In genomic region chr9:45261466-45261865, GRCm38 (mm10) we compare ENCODE assay signal across 10 mouse cellular contexts. TPM values are rescaled to one million over a fixed set of nuclear protein-coding genes. Genes with fewer than 3 reads are reported as not detected.
DNase-seq lines count a peak whose midpoint lies in the region; ATAC-seq lines count a peak whose summit lies in the region.
"Had no signal": no experiment of that assay in that cellular context is flagged by ENCODE, and none has a peak within 500 bp of the region (broad histone marks: within the 10 kb centered on the region; RNA-seq: fewer than 3 reads in every experiment).

No protein-coding gene starts in this region.

- ATAC-seq in intestine, embryonic 16.5 days = no peak

- intact Hi-C loops in left cerebral cortex, postnatal 4 days (cut with DNase I) = no loop called here
- intact Hi-C loops in left cerebral cortex, postnatal 36 days (cut with DNase I) = no loop called here

- 57% methylated on average over 4 of the region's 4 CpGs for WGBS in intestine, embryonic 16.5 days

- no peaks in the 10 kb centered on the region for H3K36me3 ChIP-seq in intestine, embryonic 16.5 days (ENCODE audit: control insufficient read depth, insufficient read depth, low read length)
- H3K36me3 ChIP-seq: limb, embryonic 15.5 days had no signal

- H3K9me3 ChIP-seq in intestine, embryonic 16.5 days (ENCODE audit: control insufficient read depth, low read length) = no peaks in the 10 kb centered on the region
- H3K9me3 ChIP-seq: limb, embryonic 15.5 days; megakaryocyte, embryonic 14.5 days had no signal

- peak; percentile 77 for DNase-seq in left cerebral cortex, postnatal 4 days
- DNase-seq in left cerebral cortex, postnatal 36 days (ENCODE audit: low spot score in 2 of 2) = no peak
- peak; percentile 81 for DNase-seq in adrenal gland, postnatal 10 days
- DNase-seq in cerebellum, adult 8-10 months = peak; percentile 86
- peak; percentile 80 to 88 for DNase-seq in kidney, postnatal 25 days
- DNase-seq in frontal cortex, postnatal 36 days (ENCODE audit: low spot score in 2 of 2) = no peak

- no peak overlapping the region for H3K27ac ChIP-seq in intestine, embryonic 16.5 days (ENCODE audit: low read length)
- H3K27ac ChIP-seq: heart, adult 2 months; limb, embryonic 15.5 days had no signal

- H3K27me3 ChIP-seq in intestine, embryonic 16.5 days (replicated peaks; ENCODE audit: control insufficient read depth, insufficient read depth, low read length) = no peaks in the 10 kb centered on the region
- H3K27me3 ChIP-seq: megakaryocyte, embryonic 14.5 days had no signal

- H3K4me2 ChIP-seq in intestine, embryonic 16.5 days (ENCODE audit: low read depth, low read length) = no peak overlapping the region
- H3K4me2 ChIP-seq: limb, embryonic 15.5 days had no signal

- H3K9ac ChIP-seq in intestine, embryonic 16.5 days (ENCODE audit: low read depth, low read length) = no peak overlapping the region
- H3K9ac ChIP-seq: limb, embryonic 15.5 days had no signal

- H3K4me1 ChIP-seq in intestine, embryonic 16.5 days (ENCODE audit: control insufficient read depth, insufficient read depth, low read length) = no peaks in the 10 kb centered on the region
- H3K4me1 ChIP-seq: limb, embryonic 15.5 days had no signal

- no peak overlapping the region for H3K4me3 ChIP-seq in intestine, embryonic 16.5 days (ENCODE audit: low read length)
- H3K4me3 ChIP-seq: heart, adult 2 months; limb, embryonic 15.5 days; megakaryocyte, embryonic 14.5 days had no signal

RNA-seq across cellular contexts. Expression of gene Il10ra, which starts 7.5 kb away (rescaled TPM):
- total RNA-seq in left cerebral cortex, postnatal 4 days (2021) = under 1 TPM; 0.87 to 0.90 TPM
- total RNA-seq in left cerebral cortex, postnatal 36 days (2021) = 1 to 10 TPM; 2.9 to 3.9 TPM
- 1 to 10 TPM; 2.6 TPM for total RNA-seq in adrenal gland, postnatal 10 days (2021)
- 1.1 and 1.2 TPM in 2 replicates for polyA plus RNA-seq in intestine, embryonic 16.5 days (2015; fragmentation: Nextera tagmentation; extraction: Ambion mirVana)

RNA-seq across cellular contexts. Expression of gene Tmprss13, which starts 57.4 kb away (rescaled TPM):
- not detected for total RNA-seq in left cerebral cortex, postnatal 4 days (2021)
- not detected for total RNA-seq in left cerebral cortex, postnatal 36 days (2021)
- total RNA-seq in adrenal gland, postnatal 10 days (2021) = under 1 TPM in 1 of 2 experiments, not detected in 1; 0.27 TPM
- polyA plus RNA-seq in intestine, embryonic 16.5 days (2015; fragmentation: Nextera tagmentation; extraction: Ambion mirVana) = 0.21 and 0.51 TPM in 2 replicates

RNA-seq across cellular contexts. Expression of gene Tmprss4, which starts 57.6 kb away (rescaled TPM):
- not detected for total RNA-seq in left cerebral cortex, postnatal 4 days (2021)
- under 1 TPM; 0.18 to 0.20 TPM for total RNA-seq in left cerebral cortex, postnatal 36 days (2021)
- not detected for total RNA-seq in adrenal gland, postnatal 10 days (2021)
- 45.2 and 46.2 TPM in 2 replicates for polyA plus RNA-seq in intestine, embryonic 16.5 days (2015; fragmentation: Nextera tagmentation; extraction: Ambion mirVana)
- total RNA-seq: heart, adult 2 months had no signal

Comparison
In these comparisons a context has a peak if more than half of its experiments do, and no peak if none do; other contexts are left out.
1. DNase-seq: peak in left cerebral cortex, postnatal 4 days (single experiment), adrenal gland, postnatal 10 days (single experiment), cerebellum, adult 8-10 months (single experiment) and kidney, postnatal 25 days (2 of 2); none in left cerebral cortex, postnatal 36 days (0 of 2) and frontal cortex, postnatal 36 days (0 of 2).